Mouse (Mus musculus): ENCODE results near the gene Rnf216.

- no peak for TF ChIP-seq CTCF (IDR thresholded peaks at IDR 0.05; ENCODE audit: extremely low read depth, insufficient read depth, low read length)
- TF ChIP-seq POLR2A (IDR thresholded peaks at IDR 0.05; ENCODE audit: extremely low read depth, insufficient read depth, low read length): no peak
Measured at GRCm38 (mm10) chr5:142956956-142957703, 155.7 kb downstream of the Rnf216 start.

All from cortical plate, adult 2 months (tissue).